Mouse (Mus musculus): ENCODE measurements at regions not wholly inside any gene's neighbourhood (a gene's known extent, or its start where the extent isn't known, plus 50 kb on each side); places are given as distances from the start of the nearest gene placed in this dataset.

DNA sequence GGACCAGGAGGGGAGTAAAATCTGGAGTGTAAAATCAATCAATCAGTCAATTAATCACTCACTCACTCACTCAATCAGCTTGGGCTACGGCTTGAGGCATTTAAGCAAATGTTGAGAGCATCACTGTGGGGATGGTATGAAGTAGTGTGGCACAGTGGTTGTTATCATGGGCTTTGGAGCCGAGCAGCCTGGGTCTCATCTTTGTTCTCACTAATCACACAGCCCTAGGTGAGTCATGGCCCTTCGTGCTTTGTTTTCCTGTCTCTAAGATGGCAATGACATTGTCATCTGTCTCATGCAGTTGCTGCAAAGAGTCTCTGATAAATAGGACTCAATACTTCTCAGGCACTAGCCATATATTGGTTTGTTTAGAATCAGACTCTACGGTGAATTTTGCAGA is 112.9 kb downstream of the Sst start:
- TF ChIP-seq CTCF (IDR thresholded peaks at IDR 0.05; ENCODE audit: low read depth) (no peak), EP300 (optimal IDR thresholded peaks at IDR 0.05) (no peak)
